13 mouse cellular contexts compared by ENCODE assay signal in the genomic region with DNA sequence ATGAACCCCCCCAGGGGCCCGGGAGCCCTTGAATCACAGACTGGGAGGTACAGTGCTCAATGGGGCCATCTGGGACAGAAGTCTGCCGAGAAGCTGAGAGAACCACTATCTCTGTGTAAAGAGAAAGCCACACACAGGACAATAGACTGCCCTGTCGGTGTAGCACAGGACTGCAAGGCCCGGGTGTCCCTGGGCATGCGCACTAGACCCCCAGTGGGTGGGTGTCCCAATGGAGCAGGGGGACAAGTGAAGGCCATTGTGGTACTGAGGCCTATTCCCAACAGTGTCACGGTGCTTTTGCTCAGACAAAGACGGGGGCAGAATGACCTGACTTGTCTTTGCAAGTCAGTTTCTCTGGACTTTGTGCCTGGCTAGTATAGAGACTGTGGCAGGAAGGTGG.
A peak's percentile ranks its signal among the peaks of the same experiment; 100 is the strongest.
DNase-seq lines count a peak whose midpoint lies in the region; ATAC-seq lines count a peak whose summit lies in the region.
"Had no signal": no experiment of that assay in that cellular context is flagged by ENCODE, and none has a peak within 500 bp of the region (broad histone marks: within the 10 kb centered on the region; RNA-seq: fewer than 3 reads in every experiment).

No protein-coding gene starts in this region.

- ATAC-seq in forebrain, embryonic 11.5 days (replicated peaks; ENCODE audit: low FRiP score), result 0 out of 2 replicates have a peak, but pooled peaks have one; percentile 40
- ATAC-seq in forebrain, embryonic 13.5 days, result no peak
- peak; percentile 39 for ATAC-seq in midbrain, embryonic 12.5 days (ENCODE audit: low FRiP score, low read depth)

- no peaks in the 10 kb centered on the region for H3K9me3 ChIP-seq in forebrain, embryonic 11.5 days (ENCODE audit: control insufficient read depth, low read length)
- no peaks in the 10 kb centered on the region for H3K9me3 ChIP-seq in forebrain, embryonic 13.5 days (replicated peaks)
- no peaks in the 10 kb centered on the region for H3K9me3 ChIP-seq in hindbrain, embryonic 10.5 days
- H3K9me3 ChIP-seq in midbrain, embryonic 12.5 days, result no peaks in the 10 kb centered on the region

- no peak overlapping the region for H3K4me3 ChIP-seq in forebrain, embryonic 11.5 days (ENCODE audit: low read depth, low read length)
- no peak overlapping the region for H3K4me3 ChIP-seq in forebrain, embryonic 13.5 days
- no peak overlapping the region for H3K4me3 ChIP-seq in hindbrain, embryonic 10.5 days
- H3K4me3 ChIP-seq in midbrain, embryonic 12.5 days, result no peak overlapping the region

- peaks cover 11% of the 10 kb centered on the region; the same call in 1 of the 2 replicates for H3K4me1 ChIP-seq in forebrain, embryonic 11.5 days (replicated peaks; ENCODE audit: control insufficient read depth, insufficient read depth, low read length)
- peaks cover 41% of the 10 kb centered on the region for H3K4me1 ChIP-seq in forebrain, embryonic 13.5 days
- H3K4me1 ChIP-seq in hindbrain, embryonic 10.5 days (replicated peaks), result peaks cover 68% of the 10 kb centered on the region
- peaks cover 45% of the 10 kb centered on the region for H3K4me1 ChIP-seq in midbrain, embryonic 12.5 days

- no peak overlapping the region for H3K27ac ChIP-seq in forebrain, embryonic 11.5 days (ENCODE audit: low read depth, low read length)
- no peak overlapping the region for H3K27ac ChIP-seq in forebrain, embryonic 13.5 days
- peak overlapping the region; percentile 84 for H3K27ac ChIP-seq in hindbrain, embryonic 10.5 days
- peak overlapping the region; percentile 2; the same call in 1 of the 2 replicates for H3K27ac ChIP-seq in midbrain, embryonic 12.5 days (replicated peaks)
- H3K27ac ChIP-seq: liver, embryonic 14.5 days had no signal

- no peak overlapping the region for H3K9ac ChIP-seq in forebrain, embryonic 11.5 days (ENCODE audit: low read length)
- H3K9ac ChIP-seq in forebrain, embryonic 13.5 days, result no peak overlapping the region
- H3K9ac ChIP-seq in midbrain, embryonic 12.5 days (replicated peaks), result no peak overlapping the region
- H3K9ac ChIP-seq: liver, embryonic 14.5 days had no signal

- no peak for DNase-seq in forebrain, embryonic 11.5 days (ENCODE audit: low spot score)
- peak; percentile 53 for DNase-seq in ZHBTc4 (ENCODE audit: low read depth, low spot score)
- peak; percentile 83 for DNase-seq in hindbrain, embryonic 10.5 days (ENCODE audit: low spot score)
- DNase-seq in right cerebral cortex, postnatal 10 days (ENCODE audit: low spot score in 2 of 2), result no peak
- DNase-seq in adrenal gland, postnatal 36 days, result no peak
- no peak for DNase-seq in lung, postnatal 25 days (ENCODE audit: low spot score)
- DNase-seq: adrenal gland, adult 2 months; gastrocnemius, postnatal 10 days; thymus, postnatal 36 days had no signal

- WGBS in forebrain, embryonic 11.5 days, result 54% methylated on average over 7 of the region's 7 CpGs
- 47% methylated on average over 7 of the region's 7 CpGs for WGBS in forebrain, embryonic 13.5 days
- 23% methylated on average over 7 of the region's 7 CpGs for WGBS in hindbrain, embryonic 10.5 days
- WGBS in midbrain, embryonic 12.5 days, result 32% methylated on average over 7 of the region's 7 CpGs

- no peak overlapping the region for H3K4me2 ChIP-seq in forebrain, embryonic 11.5 days (ENCODE audit: low read depth, low read length, severe bottlenecking)
- no peak overlapping the region for H3K4me2 ChIP-seq in forebrain, embryonic 13.5 days
- H3K4me2 ChIP-seq in midbrain, embryonic 12.5 days (replicated peaks), result no peak overlapping the region

- no peaks in the 10 kb centered on the region for H3K27me3 ChIP-seq in forebrain, embryonic 11.5 days (ENCODE audit: control insufficient read depth, insufficient read depth, low read length)
- H3K27me3 ChIP-seq in forebrain, embryonic 13.5 days, result no peaks in the 10 kb centered on the region
- peaks cover 6% of the 10 kb centered on the region; the same call in 1 of the 2 replicates for H3K27me3 ChIP-seq in hindbrain, embryonic 10.5 days (ENCODE audit: insufficient read depth, poor library complexity, severe bottlenecking)
- H3K27me3 ChIP-seq in midbrain, embryonic 12.5 days, result 0 out of 2 replicates have a peak, but pooled peaks cover 7% of the 10 kb centered on the region

- H3K36me3 ChIP-seq in forebrain, embryonic 11.5 days (ENCODE audit: control insufficient read depth, insufficient read depth, low read length), result no peaks in the 10 kb centered on the region
- H3K36me3 ChIP-seq in forebrain, embryonic 13.5 days (ENCODE audit: poor library complexity, severe bottlenecking), result no peaks in the 10 kb centered on the region
- H3K36me3 ChIP-seq in hindbrain, embryonic 10.5 days, result no peaks in the 10 kb centered on the region
- no peaks in the 10 kb centered on the region for H3K36me3 ChIP-seq in midbrain, embryonic 12.5 days
- H3K36me3 ChIP-seq: G1E had no signal

Comparison
In these comparisons a context has a peak if more than half of its experiments do, and no peak if none do; other contexts are left out.
1. DNase-seq: peak in ZHBTc4 (single experiment) and hindbrain, embryonic 10.5 days (single experiment); none in forebrain, embryonic 11.5 days (single experiment), right cerebral cortex, postnatal 10 days (0 of 2), adrenal gland, postnatal 36 days (0 of 2) and lung, postnatal 25 days (single experiment).
2. H3K27ac ChIP-seq: peak in hindbrain, embryonic 10.5 days (single experiment) and midbrain, embryonic 12.5 days (single experiment); none in forebrain, embryonic 11.5 days (single experiment) and forebrain, embryonic 13.5 days (single experiment).